Mouse (Mus musculus) spleen, adult 12 weeks (tissue): ENCODE measurements at regions not wholly inside any gene's neighbourhood (a gene's known extent, or its start where the extent isn't known, plus 50 kb on each side); places are given as distances from the start of the nearest gene placed in this dataset.

Source experiments
- DNase-seq: peaks from one replicate; pipeline ENCODE4 v3.0.0; 2022; ENCODE audit warnings: low spot score

DNA sequence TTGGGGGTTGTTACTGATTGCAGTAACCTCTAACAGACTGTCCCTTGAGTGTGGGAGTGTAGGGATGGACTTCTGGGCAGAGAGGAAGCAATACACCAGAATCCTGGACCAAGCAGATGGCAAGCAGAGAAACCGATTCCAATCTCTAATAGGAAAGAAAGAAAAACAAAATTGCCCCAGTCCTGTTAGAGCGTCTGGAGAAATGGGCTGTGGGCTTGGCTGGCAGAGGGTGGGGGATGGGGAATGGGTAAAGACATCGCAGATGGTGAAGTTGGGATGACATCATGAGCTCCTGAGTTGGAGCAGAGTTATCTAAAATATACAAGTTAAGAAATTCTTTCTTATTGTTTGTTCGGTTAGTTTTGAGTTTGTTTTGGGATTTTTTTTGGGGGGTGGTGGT, 260.5 kb downstream of the Ptpru start:
- no peak for DNase-seq

DNA sequence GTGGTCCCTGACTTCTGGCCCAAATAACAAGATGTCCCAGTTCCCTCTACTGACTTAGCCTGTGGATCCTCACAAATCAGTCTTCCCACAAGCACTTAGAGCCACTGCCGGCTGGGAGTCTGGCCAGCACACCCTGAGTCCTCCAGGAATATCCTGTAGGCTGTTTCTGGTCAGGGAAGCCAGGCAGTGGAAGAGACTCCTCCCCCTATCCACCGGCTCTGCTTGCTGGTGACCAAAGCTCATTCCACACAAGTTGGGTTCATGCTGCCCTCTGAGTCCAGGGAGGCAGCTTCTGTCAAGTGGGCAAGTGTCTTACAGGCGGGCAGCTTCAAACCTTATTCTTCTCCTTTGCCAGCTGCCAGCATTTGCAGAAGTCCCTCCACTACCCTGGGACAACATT, 252.1 kb downstream of the Ptpru start:
- no peak for DNase-seq

- DNase-seq = no peak
These were observed 250.6 kb downstream of the Ptpru start for GRCm38 (mm10) chr4:131587536-131587935.

DNA sequence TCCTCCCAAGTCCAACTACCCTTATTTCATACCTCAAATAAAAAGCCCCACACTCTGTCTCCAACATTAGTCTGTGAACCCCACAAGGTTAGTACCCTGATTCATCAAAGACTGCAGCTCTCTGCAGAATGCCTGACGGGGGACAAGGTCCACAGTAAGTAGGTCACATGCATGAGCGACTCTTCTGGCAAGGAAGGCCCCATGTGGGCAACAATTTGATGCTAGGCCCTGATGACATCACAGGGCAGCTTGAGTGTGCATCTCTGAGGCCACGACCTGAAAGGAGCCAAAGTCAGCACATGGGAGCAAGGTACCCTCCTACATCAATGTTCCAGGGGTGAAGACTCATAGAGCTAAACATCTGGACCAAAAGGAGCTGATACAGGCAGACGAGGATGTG, 248.0 kb downstream of the Ptpru start:
- DNase-seq = no peak

- no peak for DNase-seq
These were observed 246.6 kb downstream of the Ptpru start for GRCm38 (mm10) chr4:131591456-131591855.

DNA sequence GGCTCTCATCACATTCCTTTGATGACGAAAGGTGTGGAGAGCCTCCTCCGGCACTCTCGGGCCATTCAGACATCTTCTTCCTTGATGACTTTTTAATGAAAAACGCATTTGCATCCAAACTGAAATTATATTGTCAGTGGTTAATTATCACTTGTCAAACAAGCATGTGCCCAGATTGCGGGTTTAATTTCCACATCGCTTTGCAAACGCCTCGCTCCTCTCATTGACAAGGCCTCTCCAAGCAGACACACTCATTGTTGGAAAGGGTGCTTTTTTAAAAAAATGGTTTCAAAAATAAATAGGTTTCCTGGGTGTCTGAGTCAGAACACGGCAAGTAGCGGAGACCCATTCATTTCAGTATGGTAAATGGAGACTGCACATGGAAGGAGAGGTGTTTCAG, 240.1 kb downstream of the Ptpru start:
- DNase-seq = no peak

- no peak for DNase-seq
These were observed 223.7 kb downstream of the Ptpru start for GRCm38 (mm10) chr4:131614434-131614833.

DNA sequence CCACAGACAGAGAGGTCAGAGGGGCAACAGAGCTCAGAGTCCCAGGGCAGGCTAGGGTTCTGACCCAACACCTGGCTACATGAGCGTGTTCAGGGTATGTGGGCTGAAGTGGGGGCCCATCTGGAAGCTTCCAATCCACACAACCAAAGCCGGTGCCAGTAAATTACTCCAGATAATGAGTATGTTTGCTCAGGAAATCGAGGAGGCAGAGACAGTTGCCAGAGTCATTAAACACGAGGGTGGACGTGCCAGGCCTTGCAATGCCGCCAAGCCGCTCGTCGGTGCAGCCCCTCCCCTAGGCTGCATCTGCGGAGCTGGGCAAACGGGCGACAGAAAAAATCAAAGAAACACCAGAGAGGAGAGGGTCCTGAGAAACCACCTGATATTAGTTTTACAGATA, 222.5 kb downstream of the Ptpru start:
- DNase-seq = no peak

- DNase-seq = no peak
These were observed 200.0 kb downstream of the Ptpru start for GRCm38 (mm10) chr4:131638105-131638504.

GRCm38 (mm10) chr4:131656034-131656433, 182.1 kb downstream of the Ptpru start:
- no peak for DNase-seq

DNA sequence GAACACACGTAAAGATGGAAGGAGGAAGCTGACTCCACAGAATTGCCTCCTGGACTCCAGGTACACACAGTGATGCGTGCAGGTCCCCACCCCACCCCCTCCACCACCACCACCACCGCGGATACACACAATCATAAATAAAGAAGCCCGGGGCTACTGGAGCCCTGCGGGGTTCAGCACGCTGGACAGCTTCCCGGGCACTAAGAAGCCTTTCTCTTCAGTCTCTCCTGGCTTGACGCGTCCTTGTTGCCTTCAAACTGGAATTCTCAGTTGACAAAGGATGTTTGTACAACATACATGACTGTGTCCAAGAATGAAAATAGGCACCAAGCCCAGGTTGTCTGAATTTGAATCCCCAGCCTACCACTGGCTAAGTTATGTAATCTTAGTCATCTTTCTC, 180.2 kb downstream of the Ptpru start:
- no peak for DNase-seq

DNA sequence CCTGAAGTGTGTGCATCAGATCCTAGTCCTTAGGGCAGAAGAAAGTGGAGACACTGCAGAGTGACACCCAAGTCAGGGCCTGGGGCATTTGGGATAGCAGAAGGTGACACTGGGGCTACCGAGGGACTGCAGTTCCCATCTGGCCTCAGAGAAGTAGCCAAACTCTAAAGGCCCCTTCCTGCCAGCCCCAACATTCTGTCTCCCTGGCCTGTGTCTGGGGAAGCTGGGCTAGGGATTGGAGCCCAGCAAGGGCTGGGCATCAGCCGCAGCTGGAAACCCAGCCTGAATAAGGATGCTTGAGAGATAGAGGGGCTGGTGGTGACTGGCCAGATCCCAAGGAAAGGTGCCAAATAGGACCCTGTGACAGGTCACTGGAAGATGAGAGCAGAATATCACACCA, 177.2 kb downstream of the Ptpru start:
- DNase-seq = no peak

GRCm38 (mm10) chr4:131671784-131672515, 166.1 kb downstream of the Ptpru start:
- DNase-seq = no peak

GRCm38 (mm10) chr4:131677966-131678365, 160.1 kb downstream of the Ptpru start:
- DNase-seq = no peak

GRCm38 (mm10) chr4:131683176-131683575, 154.9 kb downstream of the Ptpru start:
- DNase-seq = no peak

DNA sequence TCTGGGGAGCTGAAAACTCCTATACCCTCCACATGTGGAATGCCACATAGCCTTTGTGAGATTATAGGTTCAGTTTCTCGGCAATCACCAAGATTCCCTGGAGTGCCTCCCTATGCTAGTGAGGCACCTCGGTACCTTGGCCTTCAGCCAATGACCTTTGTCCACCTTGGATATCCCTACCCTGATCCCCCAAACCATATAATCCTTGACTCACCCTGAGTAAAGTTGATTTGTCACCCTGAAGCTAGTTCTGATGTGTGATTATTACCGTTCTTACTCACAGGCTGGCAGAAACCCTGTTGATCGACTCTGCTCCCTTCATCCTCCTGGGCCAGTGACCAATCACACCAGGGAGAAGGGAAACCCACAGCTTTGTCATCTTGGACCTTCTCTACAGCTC, 152.5 kb downstream of the Ptpru start:
- DNase-seq = no peak

- no peak for DNase-seq
These were observed 143.9 kb downstream of the Ptpru start for GRCm38 (mm10) chr4:131694232-131694631.

DNA sequence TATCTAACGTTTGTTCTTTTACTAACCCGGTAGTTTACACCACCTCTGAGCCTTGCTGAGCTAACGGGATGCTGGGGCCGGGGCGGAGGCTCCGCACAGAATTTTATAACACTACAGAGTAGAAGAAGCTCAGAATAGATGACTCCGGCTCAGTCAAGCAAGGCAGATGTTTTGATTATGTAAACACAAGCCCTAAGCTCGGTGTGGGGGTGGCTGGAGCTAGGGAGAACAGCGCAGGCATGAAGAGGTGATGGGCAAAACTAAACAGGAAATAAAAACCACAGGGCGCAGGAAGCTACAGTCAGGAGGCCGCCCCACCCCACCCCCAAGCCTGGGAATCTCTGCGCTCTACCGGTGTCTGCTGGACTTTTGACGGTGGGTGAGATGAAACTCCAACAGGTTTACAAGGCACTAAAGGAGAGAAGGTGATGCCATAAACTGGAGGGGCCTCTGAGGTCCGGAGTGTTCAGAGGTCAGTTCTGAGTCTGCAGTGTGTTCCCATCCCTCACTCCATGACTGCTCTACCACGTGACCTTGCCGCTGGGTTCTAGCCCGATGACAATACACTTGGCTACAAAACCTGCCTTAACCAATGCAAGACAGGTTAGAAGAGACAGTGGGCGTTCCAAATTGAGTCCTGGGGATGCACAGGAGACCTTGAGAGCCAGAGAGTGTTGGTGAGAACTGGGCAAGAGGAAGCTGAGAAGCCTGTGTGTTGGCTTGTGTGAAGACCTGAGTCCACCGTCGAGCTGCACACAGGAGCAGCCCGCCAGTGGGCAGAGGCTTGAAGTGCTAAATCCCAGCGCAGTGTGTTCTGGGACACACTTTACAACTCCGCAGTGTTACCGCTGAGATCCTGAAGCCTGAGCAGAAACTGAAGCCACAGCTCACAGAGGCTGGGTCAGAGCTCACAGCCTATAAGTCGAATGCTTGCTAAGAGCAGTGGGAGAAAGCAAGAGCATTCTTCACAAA, 141.9 kb downstream of the Ptpru start:
- DNase-seq = no peak
